Mouse (Mus musculus): ENCODE results near the gene Gm48551. TPM values are rescaled to one million over a fixed set of nuclear protein-coding genes. Genes with fewer than 3 reads are reported as not detected.

Gm48551 gene
- total RNA-seq, 2 experiments from 2014 or later = 1.7 to 1.8 TPM

- no peak for DNase-seq (ENCODE audit: low spot score in 2 of 2)
These were observed 2.2 kb upstream of the Gm48551 start for GRCm38 (mm10) chr10:81382039-81382438.

- DNase-seq (ENCODE audit: low spot score in 2 of 2) = no peak
These were observed 328 bp downstream of the Gm48551 start for GRCm38 (mm10) chr10:81384605-81384982.

GRCm38 (mm10) chr10:81385603-81386306 lies 1.5 kb downstream of the Gm48551 start:
- DNase-seq (ENCODE audit: low spot score in 2 of 2) = no peak

GRCm38 (mm10) chr10:81387716-81388115 lies 3.5 kb downstream of the Gm48551 start:
- no peak for DNase-seq (ENCODE audit: low spot score in 2 of 2)

GRCm38 (mm10) chr10:81388505-81389055 lies 4.3 kb downstream of the Gm48551 start, which contains the start of gene Gm48552:
Gene Gm48552 (plus strand): TSS chr10:81389005.
- DNase-seq (ENCODE audit: low spot score in 2 of 2) = no peak

- no peak for DNase-seq (ENCODE audit: low spot score in 2 of 2)
These were observed 5.1 kb downstream of the Gm48551 start for GRCm38 (mm10) chr10:81389373-81389772.

GRCm38 (mm10) chr10:81389801-81390677 lies 5.8 kb downstream of the Gm48551 start:
- DNase-seq (ENCODE audit: low spot score in 2 of 2) = peak; percentile 55 to 66

- DNase-seq (ENCODE audit: low spot score in 2 of 2) = no peak
These were observed 6.4 kb downstream of the Gm48551 start for GRCm38 (mm10) chr10:81390678-81390965.

GRCm38 (mm10) chr10:81392270-81392669 lies 8.0 kb downstream of the Gm48551 start:
- DNase-seq (ENCODE audit: low spot score in 2 of 2) = no peak

- DNase-seq (ENCODE audit: low spot score in 2 of 2) = no peak
These were observed 8.5 kb downstream of the Gm48551 start, which contains the start of gene Smim24 for GRCm38 (mm10) chr10:81392781-81393185. Gene Smim24 (plus strand): TSS chr10:81393051.

- no peak for DNase-seq (ENCODE audit: low spot score in 2 of 2)
These were observed 9.3 kb downstream of the Gm48551 start for GRCm38 (mm10) chr10:81393456-81394063.

GRCm38 (mm10) chr10:81395127-81395526 lies 10.9 kb downstream of the Gm48551 start:
- no peak for DNase-seq (ENCODE audit: low spot score in 2 of 2)

GRCm38 (mm10) chr10:81395865-81396264 lies 11.6 kb downstream of the Gm48551 start:
- DNase-seq (ENCODE audit: low spot score in 2 of 2) = no peak

- DNase-seq (ENCODE audit: low spot score in 2 of 2) = no peak
These were observed 12.5 kb downstream of the Gm48551 start for GRCm38 (mm10) chr10:81396749-81397148.

GRCm38 (mm10) chr10:81399296-81399695 lies 15.0 kb downstream of the Gm48551 start:
- no peak for DNase-seq (ENCODE audit: low spot score in 2 of 2)

- no peak for DNase-seq (ENCODE audit: low spot score in 2 of 2)
These were observed 15.6 kb downstream of the Gm48551 start for GRCm38 (mm10) chr10:81399798-81400308.

GRCm38 (mm10) chr10:81400371-81401204 lies 16.3 kb downstream of the Gm48551 start:
- DNase-seq (ENCODE audit: low spot score in 2 of 2) = no peak

- DNase-seq (ENCODE audit: low spot score in 2 of 2) = no peak
These were observed 16.9 kb downstream of the Gm48551 start for GRCm38 (mm10) chr10:81401205-81401520.

GRCm38 (mm10) chr10:81401521-81402226 lies 17.4 kb downstream of the Gm48551 start:
- DNase-seq (ENCODE audit: low spot score in 2 of 2) = no peak

GRCm38 (mm10) chr10:81402227-81402765 lies 18.0 kb downstream of the Gm48551 start:
- DNase-seq (ENCODE audit: low spot score in 2 of 2) = no peak
